Mouse (Mus musculus): Measurements from ENCODE around the gene Vangl2. TPM values are rescaled to one million over a fixed set of nuclear protein-coding genes. Genes with fewer than 3 reads are reported as not detected.

Gene Vangl2
- total RNA-seq, 1 experiment = 25.3 TPM

GRCm38 (mm10) chr1:172024140-172024895 lies 3.9 kb downstream of the Vangl2 start:
- peak; percentile 58 for DNase-seq (ENCODE audit: low read depth, low spot score)
- no peak for TF ChIP-seq ZNF384 (IDR thresholded peaks at IDR 0.05; ENCODE audit: low read depth, low read length)
- TF ChIP-seq HCFC1 (IDR thresholded peaks at IDR 0.05; ENCODE audit: borderline replicate concordance, insufficient read depth, low read length) = no peak
- TF ChIP-seq MAFK (IDR thresholded peaks at IDR 0.05; ENCODE audit: insufficient read depth, low read depth, low read length) = no peak
- TF ChIP-seq CHD2 (IDR thresholded peaks at IDR 0.05; ENCODE audit: low read depth, low read length) = no peak
- no peak for TF ChIP-seq ZC3H11A (IDR thresholded peaks at IDR 0.05; ENCODE audit: borderline replicate concordance, low read depth, low read length)
- Histone ChIP-seq H3K4me1 (ENCODE audit: control insufficient read depth in 2 of 2, insufficient read depth in 2 of 2, low read length in 2 of 2, poor library complexity in 1 of 2) (peaks cover 2 to 52% of the 10 kb centered on the region in 2 experiments; a peak in 3 of 4 replicates), H3K4me3 (ENCODE audit: insufficient read depth in 1 of 2, low read depth in 1 of 2, low read length in 2 of 2, poor library complexity in 1 of 2, severe bottlenecking in 1 of 2) (peak overlapping the region in 1 of 2 experiments; percentile 9; a peak in 1 of 4 replicates), H3K9ac (ENCODE audit: insufficient read depth, low read depth, low read length, poor library complexity, severe bottlenecking) (no peak overlapping the region), H3K9me3 (ENCODE audit: control insufficient read depth, insufficient read depth, low read depth, low read length) (no peaks in the 10 kb centered on the region), H3K27ac (ENCODE audit: insufficient read depth, low read depth, low read length, poor library complexity, severe bottlenecking) (no peak overlapping the region), H3K36me3 (ENCODE audit: control insufficient read depth, insufficient read depth, low read length, poor library complexity, severe bottlenecking) (peaks cover 2% of the 10 kb centered on the region; the same call in 1 of the 2 replicates)
- in situ Hi-C loops (cut with MboI; ENCODE audit: low sequenced_read_pairs in 2 of 2, unreplicated experiment in 2 of 2) = no loop called here

- H3K27ac ChIP-seq (ENCODE audit: insufficient read depth, low read depth, low read length, poor library complexity, severe bottlenecking) = no peak overlapping the region
- H3K9me3 ChIP-seq (ENCODE audit: control insufficient read depth, insufficient read depth, low read depth, low read length) = no peaks in the 10 kb centered on the region
- peaks cover 4% of the 10 kb centered on the region; the same call in 1 of the 2 replicates for H3K36me3 ChIP-seq (ENCODE audit: control insufficient read depth, insufficient read depth, low read length, poor library complexity, severe bottlenecking)
- DNase-seq (ENCODE audit: low read depth, low spot score) = no peak
- H3K4me1 ChIP-seq (ENCODE audit: control insufficient read depth in 2 of 2, insufficient read depth in 2 of 2, low read length in 2 of 2, poor library complexity in 1 of 2) = peaks cover 0 to 46% of the 10 kb centered on the region in 2 experiments; a peak in 3 of 4 replicates
- in situ Hi-C loops (cut with MboI; ENCODE audit: low sequenced_read_pairs in 2 of 2, unreplicated experiment in 2 of 2) = no loop called here
- TF ChIP-seq HCFC1 (IDR thresholded peaks at IDR 0.05; ENCODE audit: borderline replicate concordance, insufficient read depth, low read length) = no peak
- no peak for TF ChIP-seq MAFK (IDR thresholded peaks at IDR 0.05; ENCODE audit: insufficient read depth, low read depth, low read length)
- no peak for TF ChIP-seq ZNF384 (IDR thresholded peaks at IDR 0.05; ENCODE audit: low read depth, low read length)
- TF ChIP-seq ZC3H11A (IDR thresholded peaks at IDR 0.05; ENCODE audit: borderline replicate concordance, low read depth, low read length) = no peak
- no peak for TF ChIP-seq CHD2 (IDR thresholded peaks at IDR 0.05; ENCODE audit: low read depth, low read length)
- no peak overlapping the region for H3K9ac ChIP-seq (ENCODE audit: insufficient read depth, low read depth, low read length, poor library complexity, severe bottlenecking)
- H3K4me3 ChIP-seq (ENCODE audit: insufficient read depth in 1 of 2, low read depth in 1 of 2, low read length in 2 of 2, poor library complexity in 1 of 2, severe bottlenecking in 1 of 2) = no peak overlapping the region
Measured at GRCm38 (mm10) chr1:172019863-172020521, 8.3 kb downstream of the Vangl2 start.

- Histone ChIP-seq H3K9ac (ENCODE audit: insufficient read depth, low read depth, low read length, poor library complexity, severe bottlenecking) (no peak overlapping the region), H3K9me3 (ENCODE audit: control insufficient read depth, insufficient read depth, low read depth, low read length) (no peaks in the 10 kb centered on the region), H3K27ac (ENCODE audit: insufficient read depth, low read depth, low read length, poor library complexity, severe bottlenecking) (no peak overlapping the region), H3K36me3 (ENCODE audit: control insufficient read depth, insufficient read depth, low read length, poor library complexity, severe bottlenecking) (peaks cover 4% of the 10 kb centered on the region; the same call in 1 of the 2 replicates), H3K4me3 (ENCODE audit: insufficient read depth in 1 of 2, low read depth in 1 of 2, low read length in 2 of 2, poor library complexity in 1 of 2, severe bottlenecking in 1 of 2) (no peak overlapping the region), H3K4me1 (ENCODE audit: control insufficient read depth in 2 of 2, insufficient read depth in 2 of 2, low read length in 2 of 2, poor library complexity in 1 of 2) (peaks cover 0 to 42% of the 10 kb centered on the region in 2 experiments; a peak in 2 of 4 replicates)
- TF ChIP-seq ZNF384 (IDR thresholded peaks at IDR 0.05; ENCODE audit: low read depth, low read length) (no peak), MAFK (IDR thresholded peaks at IDR 0.05; ENCODE audit: insufficient read depth, low read depth, low read length) (no peak), CHD2 (IDR thresholded peaks at IDR 0.05; ENCODE audit: low read depth, low read length) (no peak), ZC3H11A (IDR thresholded peaks at IDR 0.05; ENCODE audit: borderline replicate concordance, low read depth, low read length) (no peak), HCFC1 (IDR thresholded peaks at IDR 0.05; ENCODE audit: borderline replicate concordance, insufficient read depth, low read length) (no peak)
- in situ Hi-C loops (cut with MboI; ENCODE audit: low sequenced_read_pairs in 2 of 2, unreplicated experiment in 2 of 2) = no loop called here
- no peak for DNase-seq (ENCODE audit: low read depth, low spot score)
Measured at GRCm38 (mm10) chr1:172019339-172019738, 8.9 kb downstream of the Vangl2 start.

- in situ Hi-C loops (cut with MboI; ENCODE audit: low sequenced_read_pairs in 2 of 2, unreplicated experiment in 2 of 2) = no loop called here
- no peak for DNase-seq (ENCODE audit: low read depth, low spot score)
- H3K9ac ChIP-seq (ENCODE audit: insufficient read depth, low read depth, low read length, poor library complexity, severe bottlenecking) = no peak overlapping the region
- H3K4me3 ChIP-seq (ENCODE audit: insufficient read depth in 1 of 2, low read depth in 1 of 2, low read length in 2 of 2, poor library complexity in 1 of 2, severe bottlenecking in 1 of 2) = no peak overlapping the region
- no peak overlapping the region for H3K27ac ChIP-seq (ENCODE audit: insufficient read depth, low read depth, low read length, poor library complexity, severe bottlenecking)
- TF ChIP-seq MAFK (IDR thresholded peaks at IDR 0.05; ENCODE audit: insufficient read depth, low read depth, low read length) = no peak
- no peak for TF ChIP-seq ZNF384 (IDR thresholded peaks at IDR 0.05; ENCODE audit: low read depth, low read length)
- no peak for TF ChIP-seq ZC3H11A (IDR thresholded peaks at IDR 0.05; ENCODE audit: borderline replicate concordance, low read depth, low read length)
- TF ChIP-seq CHD2 (IDR thresholded peaks at IDR 0.05; ENCODE audit: low read depth, low read length) = no peak
- no peak for TF ChIP-seq HCFC1 (IDR thresholded peaks at IDR 0.05; ENCODE audit: borderline replicate concordance, insufficient read depth, low read length)
- peaks cover 0 to 37% of the 10 kb centered on the region in 2 experiments; a peak in 2 of 4 replicates for H3K4me1 ChIP-seq (ENCODE audit: control insufficient read depth in 2 of 2, insufficient read depth in 2 of 2, low read length in 2 of 2, poor library complexity in 1 of 2)
- H3K36me3 ChIP-seq (ENCODE audit: control insufficient read depth, insufficient read depth, low read length, poor library complexity, severe bottlenecking) = peaks cover 4% of the 10 kb centered on the region; the same call in 1 of the 2 replicates
- H3K9me3 ChIP-seq (ENCODE audit: control insufficient read depth, insufficient read depth, low read depth, low read length) = no peaks in the 10 kb centered on the region
Measured at GRCm38 (mm10) chr1:172018336-172019311, 9.6 kb downstream of the Vangl2 start.
